Mouse (Mus musculus) ovary, postnatal 14 days (tissue): ENCODE results near the gene Eaf2.

Source experiments
- DNase-seq: peaks from one replicate; pipeline ENCODE4 v3.0.0; 2022; ENCODE audit warnings: low spot score

The Eaf2 gene

DNA sequence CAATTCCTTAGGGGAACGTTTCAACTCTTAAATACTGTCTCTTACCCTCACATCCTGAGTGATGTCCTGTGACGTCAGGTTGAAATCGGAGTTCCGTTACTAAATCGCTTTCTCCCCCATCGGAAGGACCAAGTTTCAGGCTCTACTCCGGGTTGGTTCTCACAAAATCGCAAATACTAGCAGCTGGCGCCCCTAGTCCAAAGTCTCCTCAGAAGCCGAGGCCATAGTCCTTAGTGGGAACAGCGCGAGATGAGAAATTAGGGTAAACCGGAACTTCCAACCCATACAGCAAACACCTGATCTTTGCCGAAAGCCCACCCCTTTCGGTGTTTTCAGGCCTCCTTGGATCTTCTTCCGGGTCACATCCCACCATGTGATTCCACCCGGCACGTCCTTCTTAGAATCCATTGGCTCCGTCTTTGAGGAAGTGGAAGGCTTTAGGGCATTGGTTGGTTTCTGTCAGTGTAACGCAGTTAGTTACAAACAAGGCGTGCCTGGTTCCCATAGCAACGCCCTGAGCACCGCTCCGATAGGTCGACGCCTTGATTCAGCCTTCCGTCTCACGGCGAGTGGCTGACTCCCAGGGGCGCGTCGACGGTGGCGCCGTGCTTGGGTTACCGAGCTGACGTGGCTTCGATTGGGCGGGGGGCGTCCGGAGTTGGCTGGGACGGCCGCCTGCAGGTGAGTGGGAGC lies at the start of gene Eaf2, which contains the start of gene Golgb1:
Gene Eaf2, minus strand, starts transcription at position 421 of the 693 bp plus-strand sequence.
Gene Golgb1, plus strand, starts transcription at position 558 of the 693 bp plus-strand sequence.
- peak; percentile 88 for DNase-seq

DNA sequence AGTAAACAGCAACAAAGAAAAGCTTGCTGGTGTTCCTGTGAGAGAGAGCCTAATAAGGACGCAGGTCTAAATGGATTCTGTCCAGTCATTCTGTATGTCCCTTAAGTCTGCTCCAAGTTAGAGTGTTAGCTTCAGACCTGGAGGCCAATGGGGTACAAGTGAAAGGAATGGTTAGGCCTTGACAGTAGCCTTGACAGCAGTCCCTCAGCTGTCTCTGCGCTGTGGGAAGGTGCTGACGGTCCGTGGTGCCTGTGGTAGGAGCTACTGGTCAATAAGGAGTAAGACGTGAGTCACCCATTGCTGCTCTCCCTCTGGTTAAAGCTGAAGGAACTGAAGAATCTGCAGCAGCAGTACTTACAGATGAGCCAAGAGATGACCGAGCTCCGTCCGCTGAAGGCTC lies 49.5 kb upstream of the Eaf2 start:
- DNase-seq, result no peak

GRCm38 (mm10) chr16:36921980-36922379 lies 47.2 kb upstream of the Eaf2 start:
- DNase-seq, result no peak

DNA sequence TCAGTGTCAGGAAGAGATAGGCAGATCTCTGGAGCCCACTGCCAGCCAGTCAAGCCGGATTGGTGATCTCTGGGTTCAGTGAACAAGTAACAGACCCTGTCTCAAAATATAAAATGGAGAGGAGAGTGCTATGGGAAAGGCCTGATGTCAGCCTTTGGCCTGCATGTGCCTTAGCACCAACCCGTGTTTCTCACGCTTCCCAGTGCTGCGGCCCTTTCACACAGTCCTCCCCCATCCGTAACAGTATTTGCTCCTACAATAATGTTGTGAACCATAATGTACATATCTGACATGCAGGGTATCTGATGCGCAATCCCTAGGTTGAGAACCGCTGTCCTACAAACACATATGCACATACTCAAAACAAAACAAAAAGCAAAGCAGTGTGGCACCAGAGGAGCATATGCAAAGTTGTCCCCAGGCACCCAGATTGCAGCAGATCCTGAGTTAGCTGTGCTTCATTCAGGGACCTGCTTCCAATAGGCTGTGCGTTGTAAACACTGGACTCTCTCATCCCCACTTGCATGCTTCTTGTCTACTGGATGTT lies 46.3 kb upstream of the Eaf2 start:
- no peak for DNase-seq

GRCm38 (mm10) chr16:36920410-36920809 lies 45.6 kb upstream of the Eaf2 start:
- no peak for DNase-seq

- DNase-seq, result no peak
These were observed 43.7 kb upstream of the Eaf2 start for GRCm38 (mm10) chr16:36918505-36918904.

DNA sequence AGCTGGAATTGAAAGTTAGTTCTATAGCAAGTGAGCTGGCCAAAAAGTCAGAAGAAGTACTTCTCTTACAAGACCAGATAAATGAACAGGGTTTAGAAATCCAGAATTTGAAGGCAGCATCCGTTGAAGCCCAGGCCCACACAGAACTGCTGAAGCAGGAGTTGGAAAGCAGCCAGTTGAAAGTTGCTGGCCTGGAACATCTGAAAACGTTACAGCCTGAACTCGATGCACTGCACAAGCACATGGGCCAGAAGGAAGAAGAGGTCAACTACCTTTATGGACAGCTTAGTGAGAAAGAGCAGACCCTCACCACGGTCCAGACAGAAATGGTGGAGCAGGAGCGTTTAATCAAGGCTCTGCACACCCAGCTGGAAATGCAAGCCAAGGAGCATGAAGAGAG lies 39.4 kb upstream of the Eaf2 start:
- no peak for DNase-seq

- DNase-seq, result no peak
These were observed 37.5 kb upstream of the Eaf2 start for GRCm38 (mm10) chr16:36912311-36912710.

DNA sequence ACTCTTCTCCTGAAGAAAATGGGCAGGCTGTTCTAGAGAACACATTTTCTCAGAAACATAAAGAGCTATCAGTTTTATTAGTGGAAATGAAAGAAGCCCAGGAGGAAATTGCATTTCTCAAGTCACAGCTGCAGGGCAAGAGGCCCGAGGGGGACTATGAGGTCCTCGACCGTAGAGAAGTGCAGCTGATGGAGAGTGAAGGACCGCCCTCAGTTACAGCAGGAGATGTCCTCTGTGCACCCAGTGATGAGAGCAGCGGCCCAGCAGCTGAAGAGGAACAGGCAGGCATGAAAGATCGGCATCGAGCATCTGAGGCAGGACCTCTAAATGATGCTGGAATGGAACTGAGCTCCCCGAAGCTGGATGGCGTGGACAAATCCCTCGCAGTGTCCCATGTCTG lies 37.1 kb upstream of the Eaf2 start:
- DNase-seq, result no peak

GRCm38 (mm10) chr16:36903156-36903555 lies 28.4 kb upstream of the Eaf2 start:
- DNase-seq, result no peak

GRCm38 (mm10) chr16:36896712-36897111 lies 21.9 kb upstream of the Eaf2 start:
- DNase-seq, result no peak

- DNase-seq, result no peak
These were observed 18.5 kb upstream of the Eaf2 start for GRCm38 (mm10) chr16:36893317-36893716.

GRCm38 (mm10) chr16:36891415-36891814 lies 16.6 kb upstream of the Eaf2 start:
- no peak for DNase-seq

- no peak for DNase-seq
These were observed 15.8 kb upstream of the Eaf2 start for GRCm38 (mm10) chr16:36890559-36890958.

DNA sequence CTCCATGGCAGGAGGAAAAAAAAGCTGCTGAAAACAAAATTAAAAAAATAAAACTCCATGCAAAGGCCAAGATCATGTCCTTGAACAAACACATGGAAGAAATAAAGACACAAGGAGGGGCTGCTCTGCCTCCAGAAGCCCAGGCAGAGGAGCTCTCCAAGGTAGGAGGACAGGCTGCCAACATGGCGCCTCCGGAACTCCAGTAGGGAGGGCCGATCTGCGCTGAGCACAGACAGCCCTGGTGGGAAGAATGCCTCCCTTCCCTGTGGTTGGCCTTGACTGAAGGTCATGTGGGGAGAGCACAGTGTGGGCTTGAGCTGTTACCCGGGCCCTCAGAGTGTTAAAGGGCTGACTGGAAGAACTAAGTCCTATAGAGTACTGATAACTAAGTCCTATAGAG lies 12.7 kb upstream of the Eaf2 start:
- no peak for DNase-seq

DNA sequence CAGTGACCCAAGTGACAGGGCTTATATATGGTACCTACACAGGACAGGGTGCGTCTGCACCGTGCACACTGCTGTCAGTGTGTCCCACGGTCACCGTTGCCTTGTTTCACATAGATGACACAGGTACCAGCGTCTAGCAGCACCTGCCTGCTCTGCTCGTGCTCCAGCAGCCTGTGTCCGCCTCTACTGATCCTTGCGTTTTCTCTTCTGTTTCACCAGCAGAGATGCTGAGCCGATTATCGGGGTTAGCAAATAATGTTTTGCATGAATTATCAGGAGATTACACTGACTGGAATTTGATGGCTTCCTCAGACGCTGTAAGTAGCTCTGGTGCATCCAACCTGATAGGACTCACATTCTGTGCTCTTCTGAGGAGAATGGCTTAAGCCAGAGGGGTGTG lies 11.1 kb upstream of the Eaf2 start:
- DNase-seq, result no peak

- DNase-seq, result no peak
These were observed 10.1 kb upstream of the Eaf2 start for GRCm38 (mm10) chr16:36884881-36885280.

DNA sequence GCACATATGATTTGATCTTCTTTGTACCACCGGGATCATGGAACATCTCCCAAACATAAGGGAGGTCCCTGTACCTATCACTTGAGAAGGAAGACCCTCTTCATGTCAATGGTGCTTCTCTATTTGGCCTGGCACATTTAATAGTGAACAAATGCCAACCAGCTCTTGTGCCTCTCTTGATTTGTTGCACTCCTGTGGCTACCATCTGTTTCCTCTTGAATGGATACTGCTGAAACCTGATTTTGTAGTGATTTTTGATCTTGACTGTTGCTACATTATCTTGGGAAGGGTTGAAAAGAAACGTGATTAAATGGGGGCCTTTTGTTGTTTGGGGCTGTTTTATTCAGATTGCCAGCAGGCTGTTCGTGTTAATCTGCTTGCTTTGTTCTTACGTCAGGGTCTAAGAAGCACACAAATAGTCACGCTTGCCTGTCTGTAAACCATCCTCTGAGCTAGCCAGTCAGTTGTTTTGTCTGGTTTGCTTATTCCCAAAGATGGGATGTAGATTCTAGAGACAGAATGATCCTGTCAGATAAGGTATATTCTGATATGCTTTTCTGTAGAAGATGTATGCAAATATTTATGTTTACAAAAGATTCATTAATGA lies 8.0 kb upstream of the Eaf2 start:
- DNase-seq, result no peak

DNA sequence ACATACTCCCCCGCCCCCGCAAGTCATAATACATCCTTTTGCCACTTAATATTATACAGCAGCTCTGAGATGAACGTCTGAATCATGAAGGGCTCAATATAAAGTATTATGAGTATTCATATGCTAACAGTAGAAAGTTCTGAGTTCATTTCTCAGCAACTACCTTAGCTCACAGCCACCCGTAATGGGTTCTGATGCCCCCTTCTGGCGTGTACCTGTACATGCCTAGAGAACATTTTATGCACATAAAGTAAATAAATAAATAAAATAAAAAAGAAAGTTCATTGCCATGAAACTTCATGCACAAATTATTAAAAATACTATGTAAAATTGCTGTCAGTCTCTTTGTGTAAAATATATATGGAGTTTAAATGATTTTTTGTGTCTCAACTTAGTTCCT lies 2.5 kb upstream of the Eaf2 start:
- DNase-seq, result no peak

DNA sequence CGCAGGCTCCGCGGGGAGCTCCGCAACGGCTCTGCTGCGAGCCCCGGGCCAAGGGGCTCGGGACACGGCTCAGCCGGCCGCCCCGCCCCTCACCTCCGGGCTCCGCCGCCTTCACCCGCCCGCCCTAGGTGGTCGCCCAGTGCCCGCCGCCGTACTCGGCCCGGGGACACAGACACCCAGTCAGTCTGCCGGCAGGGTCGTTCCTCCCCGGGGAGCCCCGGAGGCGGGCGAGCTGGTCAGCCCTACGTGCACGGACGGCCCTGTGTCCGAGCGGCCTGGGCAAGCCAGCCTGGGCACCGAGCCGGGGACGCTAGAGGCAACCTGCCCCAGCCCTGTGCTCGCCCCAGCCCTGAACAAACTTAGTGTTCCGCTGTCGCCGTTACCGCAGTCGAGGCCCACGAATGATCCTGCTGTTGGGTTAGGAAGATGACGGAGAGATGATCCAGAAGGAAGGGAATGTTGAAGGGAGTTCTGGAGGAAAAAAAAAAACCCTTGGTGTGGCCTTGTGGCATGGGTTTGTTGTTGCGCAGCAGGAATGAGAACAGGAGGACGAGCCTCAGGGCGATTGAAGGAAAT lies 561 bp upstream of the Eaf2 start:
- peak; percentile 50 for DNase-seq

GRCm38 (mm10) chr16:36869442-36869841 lies 5.4 kb downstream of the Eaf2 start:
- DNase-seq, result no peak

GRCm38 (mm10) chr16:36863585-36863984 lies 11.2 kb downstream of the Eaf2 start:
- DNase-seq, result no peak

- no peak for DNase-seq
These were observed 23.6 kb downstream of the Eaf2 start for GRCm38 (mm10) chr16:36851202-36851601.
